17 mouse cellular contexts compared by ENCODE assay signal in the genomic region with DNA sequence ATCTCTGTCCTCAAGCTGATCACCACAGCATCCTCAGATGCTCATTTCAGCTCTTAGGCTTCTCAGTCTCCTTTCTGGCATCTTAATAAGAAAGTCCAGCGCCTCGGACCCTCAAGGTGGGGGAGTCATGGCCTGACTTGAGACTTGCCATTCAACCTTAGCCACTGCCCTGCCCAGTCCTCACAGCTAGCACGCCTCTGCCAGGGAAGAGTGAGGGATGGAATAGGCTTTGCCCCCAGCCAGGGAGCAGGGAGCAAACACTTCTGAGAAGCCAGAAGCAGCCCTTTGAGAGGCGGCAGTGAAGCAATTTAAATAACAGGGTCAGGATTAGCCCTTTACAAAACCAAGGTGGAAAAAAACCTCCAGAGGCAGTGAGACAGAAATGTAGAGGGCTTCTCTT.
"Had no signal": no experiment of that assay in that cellular context is flagged by ENCODE, and none has a peak within 500 bp of the region (broad histone marks: within the 10 kb centered on the region; RNA-seq: fewer than 3 reads in every experiment).

No protein-coding gene starts in this region.

- H3K4me3 ChIP-seq: neural tube, embryonic 12.5 days; neural tube, embryonic 13.5 days; neural tube, embryonic 15.5 days; stomach, embryonic 15.5 days had no signal

- H3K4me2 ChIP-seq: neural tube, embryonic 12.5 days; neural tube, embryonic 13.5 days; neural tube, embryonic 15.5 days; stomach, embryonic 15.5 days had no signal

- H3K9ac ChIP-seq: neural tube, embryonic 12.5 days; neural tube, embryonic 13.5 days; neural tube, embryonic 15.5 days; stomach, embryonic 15.5 days had no signal

- DNase-seq: retina, postnatal 1 day; right cerebral cortex, adult 18-20 months; right cerebral cortex, postnatal 14 days; right cerebral cortex, postnatal 25 days; right cerebral cortex, postnatal 4 days; spleen, adult 18-20 months; thymus, adult 18-20 months; thymus, adult 2 months; thymus, postnatal 14 days; thymus, postnatal 25 days; thymus, postnatal 36 days; thymus, postnatal 4 days had no signal

- H3K36me3 ChIP-seq: neural tube, embryonic 12.5 days; neural tube, embryonic 13.5 days; neural tube, embryonic 15.5 days; stomach, embryonic 15.5 days had no signal

- H3K9me3 ChIP-seq: neural tube, embryonic 12.5 days; neural tube, embryonic 13.5 days; neural tube, embryonic 15.5 days; stomach, embryonic 15.5 days had no signal

- H3K27me3 ChIP-seq: neural tube, embryonic 12.5 days; neural tube, embryonic 13.5 days; neural tube, embryonic 15.5 days; stomach, embryonic 15.5 days had no signal

- H3K27ac ChIP-seq: neural tube, embryonic 12.5 days; neural tube, embryonic 13.5 days; neural tube, embryonic 15.5 days; stomach, embryonic 15.5 days; stomach, postnatal 0 days had no signal

- H3K4me1 ChIP-seq: neural tube, embryonic 12.5 days; neural tube, embryonic 13.5 days; neural tube, embryonic 15.5 days; stomach, embryonic 15.5 days had no signal
